Mouse (Mus musculus) myocyte (in vitro differentiated cells): ENCODE data around the gene Gm14214. TPM values are rescaled to one million over a fixed set of nuclear protein-coding genes. Genes with fewer than 3 reads are reported as not detected.

Source experiments
- H3K27me3 ChIP-seq: one replicate; pipeline ENCODE4 v1.6.1; 2011; ENCODE audit not compliant: control insufficient read depth, insufficient read depth, insufficient read length
- H3K36me3 ChIP-seq: one replicate; pipeline ENCODE4 v1.6.1; 2011; ENCODE audit not compliant: control insufficient read depth, insufficient read depth
- H3K4me2 ChIP-seq: one replicate; pipeline ENCODE4 v1.6.1; 2011; ENCODE audit warnings: low read depth, control low read depth
- H3K4me3 ChIP-seq: one replicate; pipeline ENCODE4 v1.5.1; 2011; ENCODE audit warnings: mild to moderate bottlenecking, control low read depth, moderate library complexity
- H3K79me2 ChIP-seq: one replicate; pipeline ENCODE4 v1.6.1; 2011; ENCODE audit not compliant: control insufficient read depth, insufficient read depth
- H3ac ChIP-seq: one replicate; pipeline ENCODE4 v1.6.1; 2011; ENCODE audit not compliant: control insufficient read depth, insufficient read length
- CEBPB ChIP-seq: IDR thresholded peaks from 2 replicates; pipeline ENCODE4 v1.6.1; 2011; ENCODE audit warnings: mild to moderate bottlenecking, moderate library complexity; ENCODE audit not compliant: poor library complexity, insufficient read depth, severe bottlenecking
- E2F4 ChIP-seq: IDR thresholded peaks from one replicate; pipeline ENCODE4 v1.6.1; 2011; ENCODE audit warnings: mild to moderate bottlenecking, control low read depth, moderate library complexity; ENCODE audit not compliant: insufficient read depth
- MAX ChIP-seq: IDR thresholded peaks from one replicate; pipeline ENCODE4 v1.6.1; 2011; ENCODE audit warnings: low read depth, mild to moderate bottlenecking, control low read depth
- MYOD1 ChIP-seq, 3 experiments: IDR thresholded peaks; one replicate each; pipeline ENCODE4 v1.6.1; 2011; ENCODE audit warnings: control low read depth in 2 of 3, low read depth in 2 of 3, mild to moderate bottlenecking in 2 of 3, moderate library complexity in 1 of 3; ENCODE audit not compliant: insufficient read length in 2 of 3, control insufficient read depth in 1 of 3
- MYOG ChIP-seq, 3 experiments: IDR thresholded peaks; one replicate each; pipeline ENCODE4 v1.6.1; 2011; ENCODE audit warnings: control low read depth in 2 of 3, low read depth in 2 of 3, mild to moderate bottlenecking in 2 of 3; ENCODE audit not compliant: insufficient read length in 2 of 3, control insufficient read depth in 1 of 3, insufficient read depth in 1 of 3
- POLR2A ChIP-seq: IDR thresholded peaks from one replicate; pipeline ENCODE4 v1.6.1; 2011; ENCODE audit warnings: low read depth, mild to moderate bottlenecking, control low read depth, moderate library complexity; ENCODE audit not compliant: insufficient read length
- POLR2AphosphoS2 ChIP-seq: IDR thresholded peaks from one replicate; pipeline ENCODE4 v1.6.1; 2011; ENCODE audit warnings: low read depth, control low read depth; ENCODE audit not compliant: insufficient read length
- REST ChIP-seq: IDR thresholded peaks from one replicate; pipeline ENCODE4 v1.6.1; 2011; ENCODE audit warnings: mild to moderate bottlenecking, control low read depth, moderate library complexity; ENCODE audit not compliant: insufficient read depth, insufficient read length
- SRF ChIP-seq: IDR thresholded peaks from one replicate; pipeline ENCODE4 v1.6.1; 2011; ENCODE audit warnings: low read depth; ENCODE audit not compliant: control insufficient read depth, insufficient read length
- TCF12 ChIP-seq: IDR thresholded peaks from one replicate; pipeline ENCODE4 v1.6.1; 2011; ENCODE audit warnings: mild to moderate bottlenecking, control low read depth; ENCODE audit not compliant: poor library complexity, insufficient read depth, severe bottlenecking
- TCF3 ChIP-seq: IDR thresholded peaks from one replicate; pipeline ENCODE4 v1.6.1; 2011; ENCODE audit warnings: low read depth, control low read depth; ENCODE audit not compliant: insufficient read length
- USF1 ChIP-seq: IDR thresholded peaks from one replicate; pipeline ENCODE4 v1.6.1; 2011; ENCODE audit warnings: low read depth, mild to moderate bottlenecking, control low read depth, moderate library complexity
- polyA plus RNA-seq: library from polyadenylated mRNA; unstranded; fragments of >200 nt; fragmentation: generic; extraction: Trizol; gene quantifications from one replicate; pipeline ENCODE4 v1.2.1, GENCODE M21; 2012; ENCODE audit warnings: missing spikeins

Gene Gm14214
- polyA plus RNA-seq, 1 experiment: not detected

- Histone ChIP-seq H3K36me3 (no peaks in the 10 kb centered on the region), H3K79me2 (no peaks in the 10 kb centered on the region), H3K27me3 (no peaks in the 10 kb centered on the region), H3K4me3 (no peak overlapping the region), H3ac (no peak overlapping the region), H3K4me2 (no peak overlapping the region)
- TF ChIP-seq TCF12 (no peak), POLR2AphosphoS2 (no peak), USF1 (no peak), SRF (no peak), MYOG (IDR thresholded peaks at IDR 0.05; ENCODE audit: control insufficient read depth in 1 of 3, insufficient read depth in 1 of 3, insufficient read length in 2 of 3, low read depth in 2 of 3) (no peak), MYOD1 (IDR thresholded peaks at IDR 0.05; ENCODE audit: control insufficient read depth in 1 of 3, insufficient read length in 2 of 3, low read depth in 2 of 3) (no peak), MAX (no peak), REST (no peak), POLR2A (no peak), E2F4 (no peak), CEBPB (no peak), TCF3 (no peak)
Measured at GRCm38 (mm10) chr2:154729737-154730136, 40.1 kb downstream of the Gm14214 start.

GRCm38 (mm10) chr2:154723473-154723872, 46.4 kb downstream of the Gm14214 start:
- Histone ChIP-seq H3K36me3 (no peaks in the 10 kb centered on the region), H3K27me3 (no peaks in the 10 kb centered on the region), H3K4me3 (no peak overlapping the region), H3K79me2 (no peaks in the 10 kb centered on the region), H3K4me2 (no peak overlapping the region), H3ac (no peak overlapping the region)
- TF ChIP-seq TCF12 (no peak), POLR2AphosphoS2 (no peak), MYOD1 (IDR thresholded peaks at IDR 0.05; ENCODE audit: control insufficient read depth in 1 of 3, insufficient read length in 2 of 3, low read depth in 2 of 3) (peak in 1 of 3 experiments; percentile 10), USF1 (no peak), MYOG (IDR thresholded peaks at IDR 0.05; ENCODE audit: control insufficient read depth in 1 of 3, insufficient read depth in 1 of 3, insufficient read length in 2 of 3, low read depth in 2 of 3) (peak in 2 of 3 experiments; percentile 46 to 61), SRF (no peak), MAX (no peak), TCF3 (no peak), REST (no peak), POLR2A (no peak), E2F4 (no peak), CEBPB (no peak)

- H3K4me3 ChIP-seq: no peak overlapping the region
- no peaks in the 10 kb centered on the region for H3K27me3 ChIP-seq
- TF ChIP-seq USF1 (no peak), POLR2AphosphoS2 (no peak), MYOG (IDR thresholded peaks at IDR 0.05; ENCODE audit: control insufficient read depth in 1 of 3, insufficient read depth in 1 of 3, insufficient read length in 2 of 3, low read depth in 2 of 3) (no peak), TCF12 (no peak), REST (no peak), SRF (no peak), TCF3 (no peak), MYOD1 (IDR thresholded peaks at IDR 0.05; ENCODE audit: control insufficient read depth in 1 of 3, insufficient read length in 2 of 3, low read depth in 2 of 3) (no peak), POLR2A (no peak), E2F4 (no peak), MAX (no peak), CEBPB (no peak)
- H3ac ChIP-seq: no peak overlapping the region
- H3K36me3 ChIP-seq: no peaks in the 10 kb centered on the region
- no peak overlapping the region for H3K4me2 ChIP-seq
- H3K79me2 ChIP-seq: no peaks in the 10 kb centered on the region
Measured at GRCm38 (mm10) chr2:154720315-154720714, 49.5 kb downstream of the Gm14214 start.

Other genes starting within 250 kb of the Gm14214 start
- 22.9 TPM for gene 1700003F12Rik, start 222.9 kb downstream of the Gm14214 start, polyA plus RNA-seq
- gene Actl10, start 218.3 kb downstream of the Gm14214 start, polyA plus RNA-seq: 0.17 TPM
- 0.12 TPM for gene Necab3, start 211.1 kb downstream of the Gm14214 start, polyA plus RNA-seq
- gene E2f1, start 200.1 kb downstream of the Gm14214 start, polyA plus RNA-seq: 11.0 TPM
- 12.5 TPM for gene Pxmp4, start 166.3 kb downstream of the Gm14214 start, polyA plus RNA-seq
- 3.4 TPM for gene Zfp341, start 156.7 kb downstream of the Gm14214 start, polyA plus RNA-seq
- gene 4930519P11Rik, start 156.6 kb downstream of the Gm14214 start, polyA plus RNA-seq: 0.47 TPM
- gene Chmp4b, start 118.3 kb downstream of the Gm14214 start, polyA plus RNA-seq: 172 TPM
- 379 TPM for gene Raly, start 21.1 kb upstream of the Gm14214 start, polyA plus RNA-seq
- not detected for gene a, start 21.4 kb upstream of the Gm14214 start, polyA plus RNA-seq
- gene Eif2s2, start 122.9 kb upstream of the Gm14214 start, polyA plus RNA-seq: 143 TPM
- not detected for gene Gm14226, start 248.2 kb upstream of the Gm14214 start, polyA plus RNA-seq